Comparison of ENCODE assay signal across 18 mouse cellular contexts in genomic region chr6:55356017-55356703, GRCm38 (mm10). TPM values are rescaled to one million over a fixed set of nuclear protein-coding genes. Genes with fewer than 3 reads are reported as not detected.
DNase-seq lines count a peak whose midpoint lies in the region; ATAC-seq and TF ChIP-seq lines count a peak whose summit lies in the region.
"Had no signal": no experiment of that assay in that cellular context is flagged by ENCODE, and none has a peak within 500 bp of the region (broad histone marks: within the 10 kb centered on the region; RNA-seq: fewer than 3 reads in every experiment).

No protein-coding gene starts in this region.

- H3K27ac ChIP-seq in intestine, embryonic 15.5 days: no peak overlapping the region
- no peak overlapping the region; the same call in 1 of the 2 replicates for H3K27ac ChIP-seq in intestine, postnatal 0 days (ENCODE audit: low read depth, low read length)
- H3K27ac ChIP-seq in MEL (ENCODE audit: control insufficient read depth, low read depth, low read length): no peak overlapping the region
- H3K27ac ChIP-seq in liver, embryonic 12.5 days: peak overlapping the region; percentile 68
- H3K27ac ChIP-seq in midbrain, embryonic 11.5 days (ENCODE audit: low read depth, low read length): no peak overlapping the region
- H3K27ac ChIP-seq: embryonic facial prominence, embryonic 12.5 days; forebrain, embryonic 13.5 days had no signal

- TF ChIP-seq RAD21 in MEL (IDR thresholded peaks at IDR 0.05; ENCODE audit: low read depth, low read length): no peak

- peaks cover 17% of the 10 kb centered on the region; the same call in 1 of the 2 replicates for H3K4me1 ChIP-seq in intestine, embryonic 15.5 days (replicated peaks)
- peaks cover 7% of the 10 kb centered on the region; the same call in 1 of the 2 replicates for H3K4me1 ChIP-seq in intestine, postnatal 0 days (replicated peaks; ENCODE audit: control insufficient read depth, insufficient read depth, low read length)
- H3K4me1 ChIP-seq in MEL (ENCODE audit: control insufficient read depth in 1 of 2, insufficient read depth in 2 of 2, low read length in 2 of 2): peaks cover 2 to 13% of the 10 kb centered on the region in 2 experiments
- peaks cover 64% of the 10 kb centered on the region for H3K4me1 ChIP-seq in liver, embryonic 12.5 days
- H3K4me1 ChIP-seq in midbrain, embryonic 11.5 days (ENCODE audit: control insufficient read depth, insufficient read depth, low read length): no peaks in the 10 kb centered on the region

- H3K9me3 ChIP-seq in intestine, embryonic 15.5 days: no peaks in the 10 kb centered on the region
- no peaks in the 10 kb centered on the region for H3K9me3 ChIP-seq in intestine, postnatal 0 days (ENCODE audit: control insufficient read depth)
- no peaks in the 10 kb centered on the region for H3K9me3 ChIP-seq in MEL (replicated peaks; ENCODE audit: insufficient read depth, low read length)
- H3K9me3 ChIP-seq in liver, embryonic 12.5 days (replicated peaks): no peaks in the 10 kb centered on the region
- H3K9me3 ChIP-seq in midbrain, embryonic 11.5 days (ENCODE audit: control insufficient read depth, low read length): no peaks in the 10 kb centered on the region
- H3K9me3 ChIP-seq: embryonic facial prominence, embryonic 12.5 days; forebrain, embryonic 13.5 days had no signal

- no peak for TF ChIP-seq POLR2A in MEL (IDR thresholded peaks at IDR 0.05; ENCODE audit: control insufficient read depth in 1 of 2, insufficient read depth in 1 of 2, low read depth in 1 of 2, low read length in 2 of 2, poor library complexity in 1 of 2)

- H3K4me2 ChIP-seq in intestine, embryonic 15.5 days (replicated peaks): no peak overlapping the region
- H3K4me2 ChIP-seq in intestine, postnatal 0 days (replicated peaks; ENCODE audit: low read depth): no peak overlapping the region
- peak overlapping the region; percentile 29 for H3K4me2 ChIP-seq in liver, embryonic 12.5 days
- no peak overlapping the region for H3K4me2 ChIP-seq in midbrain, embryonic 11.5 days
- H3K4me2 ChIP-seq: embryonic facial prominence, embryonic 12.5 days; forebrain, embryonic 13.5 days had no signal

- H3K9ac ChIP-seq in intestine, embryonic 15.5 days: no peak overlapping the region
- H3K9ac ChIP-seq in intestine, postnatal 0 days (ENCODE audit: low read depth, low read length): no peak overlapping the region
- H3K9ac ChIP-seq in MEL (ENCODE audit: control insufficient read depth, low read depth, low read length, poor library complexity, severe bottlenecking): no peak overlapping the region
- 0 out of 2 replicates have a peak overlapping the region, but pooled peaks have one; percentile 36 for H3K9ac ChIP-seq in liver, embryonic 12.5 days
- H3K9ac ChIP-seq in midbrain, embryonic 11.5 days (ENCODE audit: low read length): no peak overlapping the region
- H3K9ac ChIP-seq: embryonic facial prominence, embryonic 12.5 days; forebrain, embryonic 13.5 days had no signal

- no peak for TF ChIP-seq CTCF in intestine, postnatal 0 days (IDR thresholded peaks at IDR 0.05; ENCODE audit: low read depth)
- TF ChIP-seq CTCF in MEL (IDR thresholded peaks at IDR 0.05 in 2 of 3, conservative IDR thresholded peaks at IDR 0.05 in 1 of 3; ENCODE audit: control insufficient read depth in 1 of 3, insufficient read depth in 1 of 3, low read depth in 2 of 3, low read length in 3 of 3, poor library complexity in 1 of 3, severe bottlenecking in 1 of 3): no peak

- ATAC-seq in intestine, embryonic 15.5 days: peak; percentile 35
- ATAC-seq in intestine, postnatal 0 days: no peak
- peak; percentile 79 for ATAC-seq in common myeloid progenitor, adult 5-6 weeks (replicated peaks; ENCODE audit: low read depth, poor library complexity, severe bottlenecking)
- ATAC-seq in liver, embryonic 12.5 days: peak; percentile 57
- ATAC-seq in midbrain, embryonic 11.5 days (ENCODE audit: low FRiP score): no peak
- no peak for ATAC-seq in monocyte, adult 5-6 weeks (replicated peaks; ENCODE audit: insufficient number of reproducible peaks, low FRiP score, low TSS enrichment, poor library complexity, severe bottlenecking)
- ATAC-seq: forebrain, embryonic 13.5 days had no signal

- no peaks in the 10 kb centered on the region for H3K36me3 ChIP-seq in intestine, embryonic 15.5 days
- H3K36me3 ChIP-seq in intestine, postnatal 0 days (ENCODE audit: control insufficient read depth, insufficient read depth): no peaks in the 10 kb centered on the region
- peaks cover 0 to 3% of the 10 kb centered on the region in 2 experiments; a peak in 2 of 4 replicates for H3K36me3 ChIP-seq in MEL (ENCODE audit: control insufficient read depth in 1 of 2, insufficient read depth in 2 of 2, low read length in 2 of 2)
- no peaks in the 10 kb centered on the region for H3K36me3 ChIP-seq in liver, embryonic 12.5 days
- H3K36me3 ChIP-seq in midbrain, embryonic 11.5 days (ENCODE audit: control insufficient read depth, insufficient read depth, low read length): no peaks in the 10 kb centered on the region
- H3K36me3 ChIP-seq: embryonic facial prominence, embryonic 12.5 days had no signal

- DNase-seq in MEL (ENCODE audit: low read depth, low spot score): peak; percentile 68
- DNase-seq in midbrain, embryonic 11.5 days (ENCODE audit: low spot score, missing footprints): no peak
- no peak for DNase-seq in left cerebral cortex, postnatal 4 days
- DNase-seq: cerebellum, postnatal 14 days; kidney, adult 18-20 months had no signal

- no peaks in the 10 kb centered on the region for H3K79me2 ChIP-seq in MEL (ENCODE audit: control insufficient read depth, insufficient read depth, low read length, poor library complexity)

- H3K27me3 ChIP-seq in intestine, embryonic 15.5 days (replicated peaks): no peaks in the 10 kb centered on the region
- no peaks in the 10 kb centered on the region for H3K27me3 ChIP-seq in intestine, postnatal 0 days (replicated peaks; ENCODE audit: control insufficient read depth, insufficient read depth, low read length)
- no peaks in the 10 kb centered on the region for H3K27me3 ChIP-seq in MEL (ENCODE audit: control insufficient read depth in 1 of 2, insufficient read depth in 2 of 2, low read length in 2 of 2)
- no peaks in the 10 kb centered on the region for H3K27me3 ChIP-seq in liver, embryonic 12.5 days (replicated peaks)
- H3K27me3 ChIP-seq in midbrain, embryonic 11.5 days (ENCODE audit: control insufficient read depth, insufficient read depth, low read length): no peaks in the 10 kb centered on the region
- H3K27me3 ChIP-seq: embryonic facial prominence, embryonic 12.5 days; forebrain, embryonic 13.5 days had no signal

- WGBS in intestine, embryonic 15.5 days: 26% methylated on average over 5 of the region's 5 CpGs
- 33% methylated on average over 5 of the region's 5 CpGs for WGBS in intestine, postnatal 0 days
- WGBS in liver, embryonic 12.5 days (ENCODE audit: insufficient replicate concordance): 17% methylated on average over 5 of the region's 5 CpGs
- 65% methylated on average over 5 of the region's 5 CpGs for WGBS in midbrain, embryonic 11.5 days

- intact Hi-C loops in left cerebral cortex, postnatal 4 days (cut with DNase I): loop anchor here (5.0 kb wide), 1 partner anchor 104 kb away; no protein-coding TSS in a partner anchor

- H3K4me3 ChIP-seq in intestine, embryonic 15.5 days (replicated peaks): no peak overlapping the region
- H3K4me3 ChIP-seq in intestine, postnatal 0 days (ENCODE audit: low read depth, low read length): no peak overlapping the region
- no peak overlapping the region for H3K4me3 ChIP-seq in MEL (ENCODE audit: control insufficient read depth in 1 of 2, insufficient read depth in 1 of 2, low read depth in 2 of 2, low read length in 2 of 2)
- H3K4me3 ChIP-seq in liver, embryonic 12.5 days: no peak overlapping the region
- no peak overlapping the region for H3K4me3 ChIP-seq in midbrain, embryonic 11.5 days (ENCODE audit: low read depth, low read length)
- H3K4me3 ChIP-seq: embryonic facial prominence, embryonic 12.5 days; forebrain, embryonic 13.5 days had no signal

- peak in 1 of 2 experiments; percentile 72; a peak in 2 of 4 replicates for TF ChIP-seq EP300 in MEL (IDR thresholded peaks at IDR 0.05; ENCODE audit: low read depth in 1 of 2, low read length in 2 of 2)

TF ChIP-seq in MEL, 35 proteins besides CTCF, POLR2A, EP300 and RAD21 (continues in another document):
- TF ChIP-seq CHD1 (IDR thresholded peaks at IDR 0.05; ENCODE audit: low read depth, low read length) (no peak), ETS1 (IDR thresholded peaks at IDR 0.05; ENCODE audit: low read depth, low read length) (peak; percentile 69), HCFC1 (IDR thresholded peaks at IDR 0.05; ENCODE audit: low read depth, low read length) (no peak), MYB (IDR thresholded peaks at IDR 0.05; ENCODE audit: low read depth, low read length) (no peak), E2F4 (IDR thresholded peaks at IDR 0.05; ENCODE audit: borderline replicate concordance, low read depth, low read length) (no peak), TAL1 (IDR thresholded peaks at IDR 0.05; ENCODE audit: low read length) (peak; percentile 77), RCOR1 (IDR thresholded peaks at IDR 0.05; ENCODE audit: low read depth, low read length) (0 out of 2 replicates have a peak, but pooled peaks have one; percentile 16)

RNA-seq across cellular contexts. Expression of gene Aqp1, which starts 19.9 kb away (rescaled TPM):
- polyA plus RNA-seq in intestine, embryonic 15.5 days (2015; fragmentation: Nextera tagmentation; extraction: Ambion mirVana): 16.4 and 20.0 TPM in 2 replicates
- polyA plus RNA-seq in intestine, postnatal 0 days (2015; fragmentation: Nextera tagmentation; extraction: Ambion mirVana): 19.0 and 20.4 TPM in 2 replicates
- 17.3 and 57.2 TPM in 2 replicates for total RNA-seq in MEL (2012; rRNA removed)
- 10 to 100 TPM in 1 of 2 experiments, not detected in 1; 95.3 TPM for polyA plus RNA-seq in MEL (2012; ENCODE audit: insufficient read depth in 1 of 2, insufficient read length in 2 of 2, low read depth in 1 of 2, low replicate concordance in 2 of 2, missing spikeins in 1 of 2)
- total RNA-seq in common myeloid progenitor, adult 5-6 weeks (2017): 131 and 152 TPM in 2 replicates
- polyA plus RNA-seq in liver, embryonic 12.5 days (2016; fragmentation: Nextera tagmentation; extraction: Ambion mirVana): 29.1 and 29.5 TPM in 2 replicates
- 0.38 and 0.48 TPM in 2 replicates for polyA plus RNA-seq in midbrain, embryonic 11.5 days (2014; fragmentation: Nextera tagmentation; extraction: Ambion mirVana)
- 2.6 TPM in 1 of 3 replicates, not detected in the others for total RNA-seq in monocyte, adult 5-6 weeks (2017)
- 1 to 10 TPM; 2.0 to 2.2 TPM for total RNA-seq in left cerebral cortex, postnatal 4 days (2021)

RNA-seq across cellular contexts. Expression of gene Ghrhr, which starts 19.9 kb away (rescaled TPM):
- polyA plus RNA-seq in intestine, embryonic 15.5 days (2015; fragmentation: Nextera tagmentation; extraction: Ambion mirVana): 0.23 and 0.34 TPM in 2 replicates
- polyA plus RNA-seq in intestine, postnatal 0 days (2015; fragmentation: Nextera tagmentation; extraction: Ambion mirVana): 0.17 TPM in 1 of 2 replicates, not detected in the other
- total RNA-seq in MEL (2012; rRNA removed): not detected in 2 replicates
- not detected for polyA plus RNA-seq in MEL (2012; ENCODE audit: insufficient read depth in 1 of 2, insufficient read length in 2 of 2, low read depth in 1 of 2, low replicate concordance in 2 of 2, missing spikeins in 1 of 2)
- not detected in 2 replicates for total RNA-seq in common myeloid progenitor, adult 5-6 weeks (2017)
- polyA plus RNA-seq in liver, embryonic 12.5 days (2016; fragmentation: Nextera tagmentation; extraction: Ambion mirVana): not detected in 2 replicates
- not detected in 2 replicates for polyA plus RNA-seq in midbrain, embryonic 11.5 days (2014; fragmentation: Nextera tagmentation; extraction: Ambion mirVana)
- total RNA-seq in monocyte, adult 5-6 weeks (2017): not detected in 3 replicates
- total RNA-seq in left cerebral cortex, postnatal 4 days (2021): not detected
- total RNA-seq: gastrocnemius, postnatal 4 days; layer of hippocampus, adult 18-20 months; left cerebral cortex, postnatal 10 days; neutrophil, adult 5-6 weeks had no signal
- polyA plus RNA-seq: brain, embryonic 14.5 days; embryonic facial prominence, embryonic 12.5 days; forebrain, embryonic 13.5 days; hindbrain, embryonic 11.5 days had no signal

Comparison
In these comparisons a context has a peak if more than half of its experiments do, and no peak if none do; other contexts are left out.
1. ATAC-seq: peak in intestine, embryonic 15.5 days (single experiment), common myeloid progenitor, adult 5-6 weeks (single experiment) and liver, embryonic 12.5 days (single experiment); none in intestine, postnatal 0 days (single experiment), midbrain, embryonic 11.5 days (single experiment) and monocyte, adult 5-6 weeks (single experiment).